Mouse (Mus musculus): ENCODE data around the gene Commd8. TPM values are rescaled to one million over a fixed set of nuclear protein-coding genes. Genes with fewer than 3 reads are reported as not detected.

Gene Commd8
- 152 and 161 TPM in 2 replicates for polyA plus RNA-seq (2015; fragmentation: Nextera tagmentation; extraction: Ambion mirVana)

DNA sequence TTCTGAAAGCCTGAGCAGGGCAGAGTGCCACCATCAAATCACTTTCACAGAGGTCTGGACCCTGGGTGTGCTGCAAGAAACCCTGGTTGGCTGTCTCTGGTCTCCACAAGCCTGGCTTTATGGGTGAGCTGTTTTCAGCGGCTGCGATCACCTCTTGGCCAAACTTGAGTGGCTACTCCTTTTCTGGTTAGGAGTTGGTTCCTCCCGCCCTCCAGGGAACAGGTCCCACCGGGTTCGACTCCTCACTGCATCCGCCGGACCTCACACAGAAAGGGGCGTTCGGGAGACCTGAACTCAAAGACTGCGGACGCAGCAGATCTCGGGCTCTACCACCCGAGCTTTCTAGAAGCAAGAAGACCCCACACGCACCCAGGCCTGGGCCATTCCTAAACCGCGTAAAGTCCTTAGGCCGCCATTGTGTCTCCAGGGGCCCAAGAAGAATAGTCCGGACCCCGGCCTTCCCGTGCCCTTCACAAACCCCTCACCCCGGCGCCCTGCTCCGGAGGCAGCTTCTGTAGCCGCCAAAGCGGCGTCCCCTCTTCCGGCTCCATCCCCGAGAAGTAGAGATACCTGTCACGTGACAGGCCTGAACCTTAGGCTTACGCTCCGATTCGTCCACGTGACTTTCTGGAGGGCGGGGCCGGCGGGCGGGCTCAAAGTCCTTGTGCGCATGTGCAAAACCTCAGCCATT is at the start of gene Commd8:
Gene Commd8 (minus strand): TSS at position 596 of the 691 bp plus-strand sequence.
- Histone ChIP-seq H3K9me3 (no peaks in the 10 kb centered on the region), H3K4me1 (replicated peaks) (peaks cover 19% of the 10 kb centered on the region), H3K27me3 (no peaks in the 10 kb centered on the region), H3K36me3 (peaks cover 8% of the 10 kb centered on the region), H3K4me3 (peak within 1 kb of the TSS; percentile 76), H3K27ac (peak within 1 kb of the TSS; percentile 85), H3K9ac (peak within 1 kb of the TSS; percentile 85), H3K4me2 (peak within 1 kb of the TSS; percentile 84)
- under 1% methylated on average over 38 of the region's 38 CpGs for WGBS
- ATAC-seq (ENCODE audit: low FRiP score) = peak; percentile 95

DNA sequence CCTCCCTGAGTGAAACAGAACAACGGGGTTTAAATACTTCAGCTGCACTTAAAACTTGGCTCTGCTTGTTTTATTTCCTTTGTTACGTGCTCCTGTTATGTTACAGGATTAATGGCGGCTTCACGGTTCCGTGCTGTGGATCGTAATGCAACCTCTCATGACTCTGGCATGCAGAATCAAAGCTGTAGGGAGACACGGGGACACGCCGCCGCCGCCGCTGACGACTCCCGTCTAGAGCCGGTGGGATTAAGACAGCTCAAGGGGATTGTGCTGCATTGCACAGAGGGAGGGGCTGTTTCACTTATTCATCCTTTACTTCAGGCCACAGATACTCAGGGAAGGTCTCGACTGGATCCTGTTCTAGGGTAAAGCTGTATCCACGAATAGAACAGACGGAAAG is 43.8 kb upstream of the Commd8 start:
- Histone ChIP-seq H3K9ac (no peak overlapping the region), H3K36me3 (no peaks in the 10 kb centered on the region), H3K27ac (no peak overlapping the region), H3K4me1 (replicated peaks) (no peaks in the 10 kb centered on the region), H3K4me3 (no peak overlapping the region), H3K9me3 (no peaks in the 10 kb centered on the region), H3K27me3 (no peaks in the 10 kb centered on the region), H3K4me2 (no peak overlapping the region)
- 91% methylated on average over 18 of the region's 18 CpGs for WGBS
- no peak for ATAC-seq (ENCODE audit: low FRiP score)

DNA sequence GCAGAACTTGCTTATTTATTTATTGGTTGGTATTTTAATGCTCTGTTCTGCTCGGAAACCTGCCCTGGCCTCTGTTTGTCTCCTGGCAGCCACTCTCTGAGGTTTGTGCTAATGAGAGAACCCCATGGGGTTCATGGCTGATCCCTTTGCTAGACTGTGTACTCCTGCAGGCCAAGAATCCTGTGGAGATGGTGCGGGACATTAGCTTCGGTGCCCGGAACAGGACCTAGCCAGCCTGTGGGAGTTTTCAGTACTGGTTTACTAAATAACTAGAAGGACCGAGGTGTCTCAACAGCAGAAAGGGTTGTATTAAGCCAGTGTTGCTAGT is 42.8 kb upstream of the Commd8 start:
- Histone ChIP-seq H3K9me3 (no peaks in the 10 kb centered on the region), H3K4me1 (replicated peaks) (no peaks in the 10 kb centered on the region), H3K27ac (no peak overlapping the region), H3K27me3 (no peaks in the 10 kb centered on the region), H3K9ac (no peak overlapping the region), H3K36me3 (no peaks in the 10 kb centered on the region), H3K4me3 (no peak overlapping the region), H3K4me2 (no peak overlapping the region)
- WGBS = 64% methylated on average over 5 of the region's 5 CpGs
- ATAC-seq (ENCODE audit: low FRiP score) = peak; percentile 49; the same call in 1 of the 2 replicates

DNA sequence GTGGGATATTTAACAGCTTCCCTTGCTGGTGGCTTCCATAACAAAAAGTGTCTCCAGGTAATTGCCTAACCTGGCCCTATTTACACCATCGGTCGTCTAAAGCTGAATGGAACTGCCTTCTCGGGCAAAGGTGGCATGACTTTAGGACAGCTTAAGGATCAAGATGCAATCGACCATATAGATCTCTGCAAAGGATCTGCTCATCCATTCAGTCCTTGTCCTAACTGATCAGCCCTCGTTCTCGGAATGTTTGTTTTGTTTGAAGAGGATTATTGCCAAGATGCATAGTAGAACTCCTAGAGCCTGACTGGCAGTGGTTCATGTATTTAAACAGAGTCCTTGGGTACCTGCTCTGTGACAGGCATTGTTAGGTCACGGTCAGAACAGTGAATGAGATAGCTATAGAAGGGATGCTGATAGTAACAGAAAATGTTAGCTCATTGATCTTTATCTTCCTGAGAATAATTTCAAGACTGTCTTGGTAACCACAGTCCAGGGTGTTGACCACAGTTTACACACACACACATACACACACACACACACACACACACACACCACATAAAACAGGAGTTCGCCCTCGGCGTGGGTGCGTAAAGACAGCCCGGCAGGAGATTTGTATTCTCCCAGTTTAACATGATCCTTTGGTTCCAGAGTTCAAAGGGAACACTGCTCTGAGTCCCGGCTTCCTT is 42.3 kb upstream of the Commd8 start:
- H3K27ac ChIP-seq = no peak overlapping the region
- 76% methylated on average over 13 of the region's 13 CpGs for WGBS
- no peak; the same call in 1 of the 2 replicates for ATAC-seq (ENCODE audit: low FRiP score)

DNA sequence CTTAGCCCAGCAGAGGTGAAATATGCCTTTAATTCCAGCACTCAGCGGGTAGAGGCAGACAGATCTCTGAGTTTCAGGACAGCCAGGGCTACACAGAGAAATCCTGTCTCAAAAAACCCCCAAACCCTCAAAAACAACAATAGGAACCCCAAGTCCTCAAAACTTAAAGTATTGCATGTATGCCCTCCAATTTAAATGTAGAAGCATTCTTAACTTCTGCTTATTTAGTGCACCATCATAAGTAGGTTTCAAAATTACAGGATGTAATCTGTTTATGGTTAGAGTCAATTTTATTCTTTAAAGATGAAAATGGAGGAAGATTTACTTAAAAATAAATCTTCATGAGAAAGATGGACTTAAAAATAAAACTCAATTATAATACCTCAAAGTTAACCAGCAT is 40.5 kb upstream of the Commd8 start:
- Histone ChIP-seq H3K4me3 (no peak overlapping the region), H3K27ac (no peak overlapping the region), H3K36me3 (no peaks in the 10 kb centered on the region), H3K9me3 (no peaks in the 10 kb centered on the region), H3K4me1 (replicated peaks) (peaks cover 6% of the 10 kb centered on the region), H3K27me3 (no peaks in the 10 kb centered on the region), H3K9ac (no peak overlapping the region), H3K4me2 (no peak overlapping the region)
- WGBS = 94% methylated on average over 1 of the region's 1 CpGs
- no peak for ATAC-seq (ENCODE audit: low FRiP score)

More for the DNA sequence above, 42.3 kb upstream of the Commd8 start:
- Histone ChIP-seq H3K4me3 (no peak overlapping the region), H3K9me3 (no peaks in the 10 kb centered on the region), H3K4me2 (no peak overlapping the region), H3K4me1 (replicated peaks) (no peaks in the 10 kb centered on the region), H3K36me3 (no peaks in the 10 kb centered on the region), H3K27me3 (no peaks in the 10 kb centered on the region), H3K9ac (no peak overlapping the region)

DNA sequence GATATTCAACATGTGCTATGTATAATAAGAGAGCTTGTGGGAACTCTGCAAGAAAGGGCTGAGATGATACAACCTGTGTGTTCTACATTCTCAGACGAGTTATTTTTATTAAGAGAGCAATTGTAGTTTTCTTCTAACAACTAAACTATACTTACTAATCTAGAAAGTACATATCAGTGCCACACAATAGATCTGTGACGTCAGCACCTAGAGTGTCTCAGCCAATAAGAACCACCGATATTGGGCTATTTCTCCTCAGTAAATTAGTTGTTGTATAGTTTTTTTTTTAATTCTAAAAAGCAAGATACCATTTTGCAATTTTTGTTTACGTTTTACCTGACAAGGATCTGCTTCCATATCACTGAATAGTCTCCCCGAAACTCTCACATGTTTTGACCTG is 37.3 kb upstream of the Commd8 start:
- no peaks in the 10 kb centered on the region for H3K36me3 ChIP-seq
- H3K4me1 ChIP-seq (replicated peaks) = peaks cover 13% of the 10 kb centered on the region
- H3K4me2 ChIP-seq = no peak overlapping the region
- no peak overlapping the region for H3K9ac ChIP-seq
- H3K27me3 ChIP-seq = no peaks in the 10 kb centered on the region
- H3K9me3 ChIP-seq = no peaks in the 10 kb centered on the region
- H3K4me3 ChIP-seq = no peak overlapping the region
- H3K27ac ChIP-seq = no peak overlapping the region
- WGBS = 94% methylated on average over 5 of the region's 5 CpGs
- ATAC-seq (ENCODE audit: low FRiP score) = no peak

DNA sequence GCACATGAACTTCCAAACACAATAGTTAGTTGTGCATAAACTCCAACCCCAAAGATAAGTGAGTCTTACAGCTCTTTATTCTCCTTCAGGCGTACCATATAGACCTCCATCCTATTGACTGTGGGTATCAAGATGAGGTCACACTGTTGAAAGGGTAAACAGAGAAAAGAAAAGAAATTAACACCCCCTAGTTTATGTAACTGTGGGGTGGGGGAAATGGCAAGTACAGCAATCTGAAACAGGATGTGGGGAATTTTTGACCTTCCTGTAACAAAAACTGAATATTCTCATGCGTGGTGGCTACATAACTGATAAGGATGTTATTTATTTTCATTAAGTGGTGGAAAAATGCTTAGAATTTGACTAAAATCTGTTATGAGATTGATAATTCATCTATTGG is 36.5 kb upstream of the Commd8 start:
- WGBS = 74% methylated on average over 2 of the region's 2 CpGs
- Histone ChIP-seq H3K9ac (no peak overlapping the region), H3K4me1 (replicated peaks) (peaks cover 13% of the 10 kb centered on the region), H3K36me3 (no peaks in the 10 kb centered on the region), H3K9me3 (no peaks in the 10 kb centered on the region), H3K27me3 (no peaks in the 10 kb centered on the region), H3K27ac (no peak overlapping the region), H3K4me2 (peak overlapping the region; percentile 81), H3K4me3 (0 out of 2 replicates have a peak overlapping the region, but pooled peaks have one; percentile 64)
- no peak for ATAC-seq (ENCODE audit: low FRiP score)

DNA sequence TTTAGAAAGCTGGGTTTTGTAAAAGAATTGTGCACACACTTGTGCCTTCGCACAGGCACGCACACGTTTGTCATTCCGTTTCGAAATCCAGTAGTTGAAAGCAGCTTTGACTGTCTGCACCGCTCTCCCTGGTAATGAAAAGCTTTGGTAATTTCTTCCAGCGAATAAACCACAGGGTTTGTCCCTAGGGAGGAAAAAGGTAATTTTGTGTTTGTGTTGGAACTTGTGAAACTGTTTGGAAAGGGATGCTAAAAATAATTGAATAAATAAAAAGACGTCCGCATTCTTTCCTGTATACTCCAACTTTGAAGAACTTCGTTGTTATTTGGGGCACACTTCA is 35.7 kb upstream of the Commd8 start:
- H3K9ac ChIP-seq = peak overlapping the region; percentile 77
- ATAC-seq (ENCODE audit: low FRiP score) = peak; percentile 34; the same call in 1 of the 2 replicates
- no peaks in the 10 kb centered on the region for H3K9me3 ChIP-seq
- WGBS = 10% methylated on average over 10 of the region's 10 CpGs
- H3K4me3 ChIP-seq = peak overlapping the region; percentile 64
- H3K27me3 ChIP-seq = no peaks in the 10 kb centered on the region
- peak overlapping the region; percentile 81 for H3K4me2 ChIP-seq
- peak overlapping the region; percentile 32; the same call in 1 of the 2 replicates for H3K27ac ChIP-seq
- H3K4me1 ChIP-seq (replicated peaks) = peaks cover 13% of the 10 kb centered on the region
- H3K36me3 ChIP-seq = no peaks in the 10 kb centered on the region

DNA sequence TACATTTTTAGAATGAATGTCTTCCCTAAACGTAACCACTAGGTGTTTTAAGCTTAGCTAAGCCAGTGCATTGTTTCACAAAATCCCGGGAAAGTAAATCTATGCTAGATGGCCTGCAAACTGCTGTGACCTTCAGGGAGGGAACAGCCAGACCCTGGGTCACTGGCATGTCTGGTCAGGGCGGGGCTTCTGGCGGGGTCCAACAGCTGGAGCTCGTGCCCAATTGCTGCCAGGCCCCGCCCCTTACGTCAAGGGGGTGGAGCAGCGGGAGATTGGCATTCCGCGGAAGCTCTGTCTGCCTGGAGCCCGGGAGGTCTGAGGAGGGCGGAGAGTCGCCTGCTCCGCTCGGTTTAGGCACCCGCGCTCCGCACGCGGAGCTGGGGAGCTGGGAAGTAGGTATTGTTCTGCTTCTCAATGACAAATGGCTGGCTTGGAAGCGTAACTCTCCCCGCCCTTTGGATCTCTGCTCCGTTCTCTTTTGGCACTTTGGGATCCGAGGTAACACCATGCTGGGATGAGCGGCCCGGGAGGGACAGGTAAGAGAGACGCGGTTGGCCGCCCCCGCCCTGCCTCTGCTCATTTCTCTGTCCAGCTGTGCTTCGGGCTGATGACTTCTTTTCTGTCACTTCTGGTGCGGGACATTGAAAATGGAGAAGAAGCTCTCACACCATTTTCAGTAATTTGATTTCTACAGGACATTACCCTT is 35.2 kb upstream of the Commd8 start:
- Histone ChIP-seq H3K4me2 (peak overlapping the region; percentile 81), H3K36me3 (no peaks in the 10 kb centered on the region), H3K4me3 (peak overlapping the region; percentile 64), H3K4me1 (replicated peaks) (peaks cover 13% of the 10 kb centered on the region), H3K9ac (peak overlapping the region; percentile 77), H3K27ac (peak overlapping the region; percentile 32; the same call in 1 of the 2 replicates), H3K9me3 (no peaks in the 10 kb centered on the region), H3K27me3 (no peaks in the 10 kb centered on the region)
- peak; percentile 98 for ATAC-seq (ENCODE audit: low FRiP score)
- WGBS = under 1% methylated on average over 32 of the region's 32 CpGs

DNA sequence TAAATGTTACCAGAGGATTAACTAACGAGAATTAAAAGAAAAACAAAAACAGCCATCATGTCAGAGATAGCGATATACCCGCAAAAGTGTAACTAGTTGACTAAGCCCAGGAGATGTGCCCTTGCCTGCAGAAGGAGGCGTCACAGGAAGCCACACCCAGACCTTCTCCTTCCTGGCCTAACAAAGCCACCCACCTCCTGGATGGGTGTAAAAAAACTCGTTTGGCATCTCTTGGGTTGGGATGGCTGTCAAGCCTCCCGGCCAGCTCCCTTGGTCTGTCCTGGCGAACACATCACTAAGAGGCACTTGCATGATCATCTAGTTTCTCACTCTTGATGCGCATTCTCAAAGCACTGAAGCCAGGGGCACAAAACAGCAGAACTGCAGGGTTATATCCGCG is 34.0 kb upstream of the Commd8 start:
- Histone ChIP-seq H3K9ac (no peak overlapping the region), H3K4me2 (peak overlapping the region; percentile 13; the same call in 1 of the 2 replicates), H3K27ac (no peak overlapping the region), H3K27me3 (no peaks in the 10 kb centered on the region), H3K4me1 (replicated peaks) (peaks cover 13% of the 10 kb centered on the region), H3K9me3 (no peaks in the 10 kb centered on the region), H3K36me3 (no peaks in the 10 kb centered on the region), H3K4me3 (no peak overlapping the region)
- ATAC-seq (ENCODE audit: low FRiP score) = no peak
- 37% methylated on average over 10 of the region's 10 CpGs for WGBS

DNA sequence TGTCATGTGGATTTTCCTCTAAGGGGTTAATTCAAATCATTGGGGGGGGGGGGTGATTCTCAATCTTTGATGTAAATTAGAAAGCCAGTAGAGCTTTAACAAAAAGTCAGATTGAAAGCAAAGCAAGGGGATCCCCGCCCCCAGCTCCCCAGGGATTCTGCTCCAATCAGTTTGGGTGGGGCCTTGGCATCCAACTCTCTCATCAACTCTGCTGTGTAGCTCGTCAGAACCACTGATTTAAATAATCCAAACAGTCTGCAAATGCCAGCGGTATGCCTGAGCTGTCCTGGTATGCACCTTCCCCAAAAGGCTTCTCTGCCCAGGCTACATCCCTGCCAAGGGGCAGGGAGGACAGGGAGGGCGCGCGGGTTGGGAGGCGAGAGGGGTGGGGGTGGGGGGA is 33.6 kb upstream of the Commd8 start:
- Histone ChIP-seq H3K4me2 (peak overlapping the region; percentile 13; the same call in 1 of the 2 replicates), H3K4me1 (replicated peaks) (peaks cover 13% of the 10 kb centered on the region), H3K9ac (no peak overlapping the region), H3K36me3 (no peaks in the 10 kb centered on the region), H3K27me3 (no peaks in the 10 kb centered on the region), H3K9me3 (no peaks in the 10 kb centered on the region), H3K4me3 (no peak overlapping the region), H3K27ac (no peak overlapping the region)
- WGBS = 21% methylated on average over 7 of the region's 7 CpGs
- no peak for ATAC-seq (ENCODE audit: low FRiP score)

DNA sequence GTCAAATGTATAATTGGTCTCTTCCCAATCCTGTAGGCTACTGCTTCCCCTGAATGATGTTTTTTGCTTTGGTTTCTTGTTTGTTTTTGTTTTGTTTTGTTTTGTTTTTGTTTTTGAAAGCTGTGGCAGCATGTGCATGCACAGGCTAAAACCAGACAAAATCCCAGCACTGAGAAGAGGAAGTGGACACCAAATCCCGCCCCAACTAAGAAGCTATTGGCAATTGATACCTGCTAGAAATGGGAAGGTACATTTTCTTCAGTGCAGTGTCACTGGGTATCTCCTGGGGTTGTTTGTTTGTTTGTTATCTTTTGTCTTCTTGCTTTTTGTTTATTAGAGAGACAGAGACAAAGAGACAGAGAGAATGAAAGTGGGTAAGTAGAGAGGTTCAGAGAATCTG is 27.5 kb upstream of the Commd8 start:
- H3K4me1 ChIP-seq (replicated peaks) = no peaks in the 10 kb centered on the region
- H3K4me2 ChIP-seq = no peak overlapping the region
- H3K36me3 ChIP-seq = no peaks in the 10 kb centered on the region
- no peak overlapping the region for H3K4me3 ChIP-seq
- H3K9ac ChIP-seq = no peak overlapping the region
- H3K27me3 ChIP-seq = no peaks in the 10 kb centered on the region
- ATAC-seq (ENCODE audit: low FRiP score) = no peak
- H3K9me3 ChIP-seq = no peaks in the 10 kb centered on the region
- no peak overlapping the region for H3K27ac ChIP-seq
- WGBS = 97% methylated on average over 1 of the region's 1 CpGs

All from hindbrain, embryonic 13.5 days (tissue).